Mouse (Mus musculus) embryonic facial prominence, embryonic 13.5 days (tissue): ENCODE data around the gene Tex12. TPM values are rescaled to one million over a fixed set of nuclear protein-coding genes. Genes with fewer than 3 reads are reported as not detected.

Source experiments
- polyA plus RNA-seq: library from polyadenylated mRNA; unstranded; fragments of >200 nt; fragmentation: Nextera tagmentation; extraction: Ambion mirVana; gene quantifications from 2 replicates; pipeline ENCODE4 v1.2.1, GENCODE M21; 2015

Tex12 gene
- polyA plus RNA-seq, 1 experiment from 2014 or later = not detected

Other genes starting within 250 kb of the Tex12 start
- 294 and 423 TPM in 2 replicates for gene Rpl10-ps3, start 216.4 kb downstream of the Tex12 start, polyA plus RNA-seq
- 0.59 and 1.1 TPM in 2 replicates for gene Plet1, start 66.8 kb downstream of the Tex12 start, polyA plus RNA-seq
- 79.4 and 87.9 TPM in 2 replicates for gene Pts, start 32.6 kb downstream of the Tex12 start, polyA plus RNA-seq
- 5.1 TPM in 2 replicates for gene Il18, start 6.5 kb downstream of the Tex12 start, polyA plus RNA-seq
- 0.15 and 0.40 TPM in 2 replicates for gene Bco2, start 6.1 kb downstream of the Tex12 start, polyA plus RNA-seq
- 241 and 249 TPM in 2 replicates for gene Sdhd, start 42.5 kb upstream of the Tex12 start, polyA plus RNA-seq
- gene Timm8b, start 42.6 kb upstream of the Tex12 start, polyA plus RNA-seq = 286 and 288 TPM in 2 replicates
- 2.7 and 3.7 TPM in 2 replicates for gene Pih1d2, start 56.0 kb upstream of the Tex12 start, polyA plus RNA-seq
- gene Nkapd1, start 56.1 kb upstream of the Tex12 start, polyA plus RNA-seq = 28.6 and 30.1 TPM in 2 replicates
- gene Dlat, start 98.5 kb upstream of the Tex12 start, polyA plus RNA-seq = 38.0 and 42.4 TPM in 2 replicates
- gene Dixdc1, start 178.2 kb upstream of the Tex12 start, polyA plus RNA-seq = 22.6 and 23.3 TPM in 2 replicates
- 6.0 and 6.7 TPM in 2 replicates for gene 2310030G06Rik, start 185.2 kb upstream of the Tex12 start, polyA plus RNA-seq
- gene Cryab, start 190.0 kb upstream of the Tex12 start, polyA plus RNA-seq = 17.1 and 21.3 TPM in 2 replicates
- gene Hspb2, start 191.0 kb upstream of the Tex12 start, polyA plus RNA-seq = 4.8 and 5.7 TPM in 2 replicates
- 11.1 and 12.4 TPM in 2 replicates for gene Fdxacb1, start 206.9 kb upstream of the Tex12 start, polyA plus RNA-seq
- gene Alg9, start 213.7 kb upstream of the Tex12 start, polyA plus RNA-seq = 36.9 and 43.8 TPM in 2 replicates
- gene 1110032A03Rik, start 214.2 kb upstream of the Tex12 start, polyA plus RNA-seq = 35.6 and 39.8 TPM in 2 replicates